Mouse (Mus musculus) neural tube, embryonic 11.5 days (tissue): Measurements from ENCODE around the gene Myl3. TPM values are rescaled to one million over a fixed set of nuclear protein-coding genes. Genes with fewer than 3 reads are reported as not detected.

Source experiments
- ATAC-seq: fragments of 200-750 bp; cut with Nextera tagmentation; 2 replicates; pipeline ENCODE4 v1.8.0; 2017; ENCODE audit warnings: moderate number of reproducible peaks, mild to moderate bottlenecking, moderate TSS enrichment, moderate library complexity; ENCODE audit not compliant: insufficient read depth, low FRiP score, low TSS enrichment
- DNase-seq: peaks from one replicate; pipeline ENCODE4 v3.0.0-alpha.2; 2015; ENCODE audit warnings: low spot score
- H3K27ac ChIP-seq: fragments of 300-500 bp; sonication (generic); 2 replicates; pipeline ENCODE4 v1.5.1; 2014; ENCODE audit warnings: low read depth, mild to moderate bottlenecking, low read length
- H3K27me3 ChIP-seq: fragments of 300-500 bp; sonication (generic); 2 replicates; pipeline ENCODE4 v1.6.1; 2014; ENCODE audit warnings: mild to moderate bottlenecking, low read length, mixed read lengths; ENCODE audit not compliant: control insufficient read depth, insufficient read depth
- H3K36me3 ChIP-seq: fragments of 300-500 bp; sonication (generic); 2 replicates; pipeline ENCODE4 v1.6.1; 2014; ENCODE audit warnings: mild to moderate bottlenecking, low read length, moderate library complexity, mixed read lengths; ENCODE audit not compliant: control insufficient read depth, insufficient read depth
- H3K4me1 ChIP-seq: fragments of 300-500 bp; sonication (generic); 2 replicates; pipeline ENCODE4 v1.6.1; 2014; ENCODE audit warnings: low read length, mixed read lengths; ENCODE audit not compliant: control insufficient read depth, insufficient read depth
- H3K4me2 ChIP-seq: fragments of 300-500 bp; sonication (generic); 2 replicates; pipeline ENCODE4 v1.6.1; 2014; ENCODE audit warnings: low read depth, mild to moderate bottlenecking, moderate library complexity
- H3K4me3 ChIP-seq: fragments of 300-500 bp; sonication (generic); 2 replicates; pipeline ENCODE4 v1.5.1; 2014; ENCODE audit warnings: low read depth, low read length
- H3K9ac ChIP-seq: fragments of 300-500 bp; sonication (generic); 2 replicates; pipeline ENCODE4 v1.6.1; 2014; ENCODE audit warnings: mild to moderate bottlenecking, low read length
- H3K9me3 ChIP-seq: fragments of 300-500 bp; sonication (generic); 2 replicates; pipeline ENCODE4 v1.6.1; 2016; ENCODE audit warnings: low read length; ENCODE audit not compliant: control insufficient read depth
- WGBS: fragments of 180-500 bp; shearing (Covaris S2); extraction: QIAGEN DNeasy Blood & Tissue Kit; methylation state at CpG from one replicate; pipeline ENCODE4 v1.1.7; 2014; 5-methylcytosine and 5-hydroxymethylcytosine counted together
- polyA plus RNA-seq: library from polyadenylated mRNA; unstranded; fragments of >200 nt; fragmentation: Nextera tagmentation; extraction: Ambion mirVana; gene quantifications from 2 replicates; pipeline ENCODE4 v1.2.1, GENCODE M21; 2014

Myl3 gene
- 2.9 and 5.3 TPM in 2 replicates for polyA plus RNA-seq

- H3K9me3 ChIP-seq: no peaks in the 10 kb centered on the region
- H3K36me3 ChIP-seq: no peaks in the 10 kb centered on the region
- H3K27me3 ChIP-seq: no peaks in the 10 kb centered on the region
- H3K4me2 ChIP-seq: peak within 1 kb of the TSS; percentile 82
- peak within 1 kb of the TSS; percentile 76 for H3K4me3 ChIP-seq
- DNase-seq (no peak), ATAC-seq (no peak)
- peaks cover 24% of the 10 kb centered on the region for H3K4me1 ChIP-seq
- peak within 1 kb of the TSS; percentile 80 for H3K27ac ChIP-seq
- 2% methylated on average over 17 of the region's 17 CpGs for WGBS
- peak within 1 kb of the TSS; percentile 82 for H3K9ac ChIP-seq
Observed at GRCm38 (mm10) chr9:110741711-110742294, at the start of gene Myl3. Gene Myl3 (plus strand): TSS chr9:110741861.

- H3K27ac ChIP-seq: no peak overlapping the region
- H3K27me3 ChIP-seq: no peaks in the 10 kb centered on the region
- H3K9me3 ChIP-seq: no peaks in the 10 kb centered on the region
- 86% methylated on average over 4 of the region's 4 CpGs for WGBS
- H3K4me1 ChIP-seq: no peaks in the 10 kb centered on the region
- no peaks in the 10 kb centered on the region for H3K36me3 ChIP-seq
- no peak overlapping the region for H3K4me2 ChIP-seq
- H3K9ac ChIP-seq: no peak overlapping the region
- no peak for ATAC-seq
- no peak overlapping the region for H3K4me3 ChIP-seq
- no peak for DNase-seq
Observed at GRCm38 (mm10) chr9:110695165-110695755, 46.4 kb upstream of the Myl3 start.

- no peak overlapping the region for H3K27ac ChIP-seq
- 93% methylated on average over 5 of the region's 5 CpGs for WGBS
- H3K4me3 ChIP-seq: no peak overlapping the region
- ATAC-seq: no peak
- H3K27me3 ChIP-seq: no peaks in the 10 kb centered on the region
- no peak overlapping the region for H3K9ac ChIP-seq
- H3K4me2 ChIP-seq: no peak overlapping the region
- no peaks in the 10 kb centered on the region for H3K4me1 ChIP-seq
- no peaks in the 10 kb centered on the region for H3K36me3 ChIP-seq
- DNase-seq: no peak
- no peaks in the 10 kb centered on the region for H3K9me3 ChIP-seq
Observed at GRCm38 (mm10) chr9:110696427-110696826, 45.2 kb upstream of the Myl3 start.

- Histone ChIP-seq H3K9ac (no peak overlapping the region), H3K36me3 (no peaks in the 10 kb centered on the region), H3K4me3 (no peak overlapping the region), H3K9me3 (no peaks in the 10 kb centered on the region), H3K27me3 (no peaks in the 10 kb centered on the region), H3K4me2 (no peak overlapping the region), H3K27ac (no peak overlapping the region), H3K4me1 (no peaks in the 10 kb centered on the region)
- DNase-seq (no peak), ATAC-seq (no peak)
- 91% methylated on average over 3 of the region's 3 CpGs for WGBS
Observed at GRCm38 (mm10) chr9:110697465-110697864, 44.2 kb upstream of the Myl3 start.

- Histone ChIP-seq H3K9me3 (no peaks in the 10 kb centered on the region), H3K4me2 (no peak overlapping the region), H3K27ac (no peak overlapping the region), H3K27me3 (no peaks in the 10 kb centered on the region), H3K36me3 (no peaks in the 10 kb centered on the region), H3K4me1 (no peaks in the 10 kb centered on the region), H3K9ac (no peak overlapping the region), H3K4me3 (no peak overlapping the region)
- WGBS: 90% methylated on average over 3 of the region's 3 CpGs
- DNase-seq (no peak), ATAC-seq (no peak)
Observed at GRCm38 (mm10) chr9:110699574-110699973, 42.1 kb upstream of the Myl3 start.

GRCm38 (mm10) chr9:110701114-110702032 lies 40.3 kb upstream of the Myl3 start:
- H3K9ac ChIP-seq: no peak overlapping the region
- WGBS: 80% methylated on average over 12 of the region's 12 CpGs
- H3K36me3 ChIP-seq: no peaks in the 10 kb centered on the region; the same call in 1 of the 2 replicates
- H3K27ac ChIP-seq: no peak overlapping the region
- ATAC-seq: no peak
- H3K4me1 ChIP-seq: no peaks in the 10 kb centered on the region
- H3K4me2 ChIP-seq: no peak overlapping the region
- no peak for DNase-seq
- no peaks in the 10 kb centered on the region for H3K27me3 ChIP-seq
- H3K4me3 ChIP-seq: no peak overlapping the region
- H3K9me3 ChIP-seq: no peaks in the 10 kb centered on the region

- no peaks in the 10 kb centered on the region for H3K4me1 ChIP-seq
- no peaks in the 10 kb centered on the region for H3K9me3 ChIP-seq
- 96% methylated on average over 1 of the region's 1 CpGs for WGBS
- H3K27me3 ChIP-seq: no peaks in the 10 kb centered on the region
- no peak overlapping the region for H3K4me2 ChIP-seq
- no peak overlapping the region for H3K9ac ChIP-seq
- DNase-seq (no peak), ATAC-seq (no peak)
- H3K36me3 ChIP-seq: no peaks in the 10 kb centered on the region; the same call in 1 of the 2 replicates
- H3K27ac ChIP-seq: no peak overlapping the region
- H3K4me3 ChIP-seq: no peak overlapping the region
Observed at GRCm38 (mm10) chr9:110702848-110703247, 38.8 kb upstream of the Myl3 start.

GRCm38 (mm10) chr9:110703951-110704350 lies 37.7 kb upstream of the Myl3 start:
- WGBS: 87% methylated on average over 6 of the region's 6 CpGs
- no peaks in the 10 kb centered on the region for H3K27me3 ChIP-seq
- H3K27ac ChIP-seq: no peak overlapping the region
- H3K9ac ChIP-seq: no peak overlapping the region
- no peaks in the 10 kb centered on the region for H3K9me3 ChIP-seq
- DNase-seq (no peak), ATAC-seq (no peak)
- no peak overlapping the region for H3K4me3 ChIP-seq
- no peaks in the 10 kb centered on the region; the same call in 1 of the 2 replicates for H3K36me3 ChIP-seq
- H3K4me2 ChIP-seq: no peak overlapping the region
- no peaks in the 10 kb centered on the region for H3K4me1 ChIP-seq
